Mouse (Mus musculus) adrenal gland, postnatal 25 days (tissue): ENCODE data around the gene Fcgr3. TPM values are rescaled to one million over a fixed set of nuclear protein-coding genes. Genes with fewer than 3 reads are reported as not detected.

Experiments used
- DNase-seq: peaks from one replicate; pipeline ENCODE4 v3.0.0; 2021; ENCODE audit warnings: mixed read lengths
- microRNA-seq, 2 experiments: library from miRNA; unstranded; fragments of <30 nt; microRNA quantifications; one replicate each; pipeline ENCODE4 v1.2.0; 2021
- total RNA-seq: library from RNA; stranded (reverse); gene quantifications from 2 replicates; pipeline ENCODE4 v1.2.3, GENCODE M21; 2021

Fcgr3 gene
- total RNA-seq, 1 experiment from 2014 or later: 5.5 TPM

DNA sequence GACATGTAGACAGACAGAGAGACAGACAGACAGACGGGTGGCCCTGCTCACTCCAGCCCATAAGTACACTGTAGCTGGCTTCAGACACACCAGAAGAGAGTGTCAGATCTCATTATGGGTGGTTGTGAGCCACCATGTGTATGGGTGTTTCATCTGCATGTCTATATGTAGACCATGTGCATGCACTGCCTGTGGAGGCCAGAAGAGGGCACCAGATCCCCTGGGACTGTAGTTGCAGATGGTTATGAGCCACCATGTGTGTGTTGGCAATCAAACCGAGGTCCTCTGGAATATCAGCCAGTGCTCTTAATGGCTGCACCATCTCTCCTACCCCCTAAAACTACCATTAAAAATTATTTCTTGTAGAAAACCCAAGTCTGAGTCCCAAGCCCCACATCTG, 57.8 kb downstream of the Fcgr3 start:
- DNase-seq: no peak

- DNase-seq: no peak
Measured at GRCm38 (mm10) chr1:171006335-171006734, 58.4 kb downstream of the Fcgr3 start.

GRCm38 (mm10) chr1:171005586-171005985, 59.1 kb downstream of the Fcgr3 start:
- DNase-seq: no peak

DNA sequence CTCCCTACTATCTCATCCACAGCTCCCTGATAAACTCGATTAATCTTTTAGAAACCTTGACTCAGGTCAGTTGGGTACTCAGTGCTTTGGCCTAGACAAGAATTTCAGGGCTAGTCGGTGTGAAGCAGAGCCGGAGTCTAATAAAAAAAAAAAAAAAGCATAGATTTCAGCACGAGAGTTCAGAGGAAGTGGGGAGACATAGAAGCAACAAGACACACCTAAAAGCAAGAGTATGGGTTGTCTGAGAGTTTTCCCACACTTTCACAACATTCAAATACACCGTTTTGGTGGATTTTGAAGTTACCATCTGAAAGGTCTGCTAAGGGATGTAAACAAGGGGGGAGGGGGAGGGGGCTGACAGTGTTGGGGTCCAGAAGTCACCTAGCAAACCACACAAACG, 59.7 kb downstream of the Fcgr3 start:
- DNase-seq: no peak

Small RNA genes lying within 50 kb of the gene (microRNA-seq; reads per million reads assigned to microRNA genes)
- gene Gm27552 (0 reads per million in 2 experiments), gene Gm27844 (0 reads per million in 2 experiments), gene Mir6546 (0.69 to 1.8 reads per million in 2 experiments)

Other genes with a start within 250 kb of the Fcgr3 start
- gene Atf6, start 197.2 kb downstream of the Fcgr3 start, total RNA-seq: 34.5 and 34.8 TPM in 2 replicates
- 0.55 TPM in 1 of 2 replicates, not detected in the other for gene Gm26620, start 179.9 kb downstream of the Fcgr3 start, total RNA-seq
- 18.9 and 19.4 TPM in 2 replicates for gene Dusp12, start 179.4 kb downstream of the Fcgr3 start, total RNA-seq
- gene Fcrlb, start 152.0 kb downstream of the Fcgr3 start, total RNA-seq: not detected in 2 replicates
- gene Fcrla, start 137.4 kb downstream of the Fcgr3 start, total RNA-seq: 0.46 TPM in 1 of 2 replicates, not detected in the other
- 1.5 and 2.6 TPM in 2 replicates for gene Fcgr2b, start 88.4 kb downstream of the Fcgr3 start, total RNA-seq
- 0.76 and 1.6 TPM in 2 replicates for gene Fcgr4, start 46.0 kb downstream of the Fcgr3 start, total RNA-seq
- 2.3 and 4.5 TPM in 2 replicates for gene Cfap126, start 49.0 kb upstream of the Fcgr3 start, total RNA-seq
- gene Sdhc, start 85.7 kb upstream of the Fcgr3 start, total RNA-seq: 372 and 386 TPM in 2 replicates
- 0.88 and 2.9 TPM in 2 replicates for gene Mpz, start 85.8 kb upstream of the Fcgr3 start, total RNA-seq
- 36.1 and 37.7 TPM in 2 replicates for gene Pcp4l1, start 131.3 kb upstream of the Fcgr3 start, total RNA-seq
- gene Nr1i3, start 149.0 kb upstream of the Fcgr3 start, total RNA-seq: 3.0 TPM in 1 of 2 replicates, not detected in the other
- 32.9 and 43.7 TPM in 2 replicates for gene Tomm40l, start 157.6 kb upstream of the Fcgr3 start, total RNA-seq
- gene Apoa2, start 160.1 kb upstream of the Fcgr3 start, total RNA-seq: 2.1 and 105 TPM in 2 replicates
- 11.1 and 13.7 TPM in 2 replicates for gene Fcer1g, start 169.4 kb upstream of the Fcgr3 start, total RNA-seq
- 0.62 and 0.67 TPM in 2 replicates for gene Adamts4, start 185.5 kb upstream of the Fcgr3 start, total RNA-seq
- gene Ndufs2, start 186.5 kb upstream of the Fcgr3 start, total RNA-seq: 565 and 662 TPM in 2 replicates
- gene B4galt3, start 205.4 kb upstream of the Fcgr3 start, total RNA-seq: 36.9 and 38.1 TPM in 2 replicates
- gene Ppox, start 216.3 kb upstream of the Fcgr3 start, total RNA-seq: 41.6 and 54.7 TPM in 2 replicates
- 47.8 and 50.5 TPM in 2 replicates for gene Usp21, start 223.1 kb upstream of the Fcgr3 start, total RNA-seq
- gene Ufc1, start 230.1 kb upstream of the Fcgr3 start, total RNA-seq: 132 and 151 TPM in 2 replicates